Mouse (Mus musculus) WW6 (cell line): ENCODE measurements at regions not wholly inside any gene's neighbourhood (a gene's known extent, or its start where the extent isn't known, plus 50 kb on each side); places are given as distances from the start of the nearest gene placed in this dataset.

Source experiments
- DNase-seq: peaks from one replicate; pipeline ENCODE4 v3.0.0-alpha.2; 2013; ENCODE audit warnings: low read depth, low spot score

GRCm38 (mm10) chr4:89082838-89083237, 54.1 kb upstream of the Mtap start:
- DNase-seq: no peak

- DNase-seq: no peak
Observed at GRCm38 (mm10) chr4:89078485-89078884, 58.4 kb upstream of the Mtap start.

GRCm38 (mm10) chr4:89074705-89075104, 62.2 kb upstream of the Mtap start:
- DNase-seq: no peak

GRCm38 (mm10) chr4:89070430-89070829, 66.5 kb upstream of the Mtap start:
- no peak for DNase-seq

- no peak for DNase-seq
Observed at GRCm38 (mm10) chr4:89064401-89064800, 72.5 kb upstream of the Mtap start.

GRCm38 (mm10) chr4:89062384-89062783, 74.5 kb upstream of the Mtap start:
- DNase-seq: no peak

GRCm38 (mm10) chr4:89061619-89062018, 75.3 kb upstream of the Mtap start:
- no peak for DNase-seq

- DNase-seq: no peak
Observed at GRCm38 (mm10) chr4:89057573-89057972, 79.3 kb upstream of the Mtap start.

GRCm38 (mm10) chr4:89057135-89057534, 79.8 kb upstream of the Mtap start:
- no peak for DNase-seq

- no peak for DNase-seq
Observed at GRCm38 (mm10) chr4:89055969-89056368, 81.0 kb upstream of the Mtap start.

GRCm38 (mm10) chr4:89053606-89054005, 83.3 kb upstream of the Mtap start:
- no peak for DNase-seq

GRCm38 (mm10) chr4:89051897-89052296, 85.0 kb upstream of the Mtap start:
- no peak for DNase-seq

GRCm38 (mm10) chr4:89050551-89051199, 86.2 kb upstream of the Mtap start:
- DNase-seq: no peak

- no peak for DNase-seq
Observed at GRCm38 (mm10) chr4:89049592-89050440, 87.1 kb upstream of the Mtap start.

- DNase-seq: no peak
Observed at GRCm38 (mm10) chr4:89044516-89044915, 92.4 kb upstream of the Mtap start.

- DNase-seq: no peak
Observed at GRCm38 (mm10) chr4:89043982-89044381, 92.9 kb upstream of the Mtap start.

- no peak for DNase-seq
Observed at GRCm38 (mm10) chr4:89040856-89041255, 96.1 kb upstream of the Mtap start.

GRCm38 (mm10) chr4:89038906-89039305, 98.0 kb upstream of the Mtap start:
- DNase-seq: no peak

GRCm38 (mm10) chr4:89038135-89038534, 98.8 kb upstream of the Mtap start:
- no peak for DNase-seq

GRCm38 (mm10) chr4:89034822-89035221, 102.1 kb upstream of the Mtap start:
- no peak for DNase-seq

- DNase-seq: no peak
Observed at GRCm38 (mm10) chr4:89034299-89034698, 102.6 kb upstream of the Mtap start.

- no peak for DNase-seq
Observed at GRCm38 (mm10) chr4:89012681-89013353, 124.1 kb upstream of the Mtap start.

- no peak for DNase-seq
Observed at GRCm38 (mm10) chr4:89008561-89008960, 128.4 kb upstream of the Mtap start.
